Mouse (Mus musculus): ENCODE results near the gene Pip5k1c. TPM values are rescaled to one million over a fixed set of nuclear protein-coding genes. Genes with fewer than 3 reads are reported as not detected.
A peak's percentile ranks its signal among the peaks of the same experiment; 100 is the strongest.

The Pip5k1c gene
- total and polyA plus RNA-seq, 2 experiments from 2014 or later: 108 to 223 TPM

DNA sequence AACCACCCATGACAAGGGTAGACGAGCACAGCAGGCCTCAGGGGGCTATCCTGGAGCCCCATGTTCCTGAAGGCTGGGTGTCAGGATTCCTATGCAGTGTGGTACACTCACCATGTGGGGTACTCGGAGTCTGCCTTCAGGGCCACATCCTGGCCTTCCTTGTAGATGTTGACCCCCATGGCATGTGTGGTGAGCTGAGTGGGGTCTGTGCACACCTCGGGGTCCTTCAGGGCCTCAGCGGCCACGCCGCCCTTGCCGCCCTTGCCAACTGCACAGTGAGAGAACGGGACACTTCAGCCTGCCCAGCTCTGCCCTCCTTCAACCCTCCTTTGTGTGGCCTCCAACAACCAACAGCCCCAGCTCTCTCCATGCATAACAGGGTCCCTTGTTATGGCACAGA, 27.2 kb upstream of the Pip5k1c start:
- 95% methylated on average over 8 of the region's 8 CpGs for WGBS
- DNase-seq (ENCODE audit: low spot score) (no peak), ATAC-seq (no peak)
- Histone ChIP-seq H3K9me3 (ENCODE audit: low read length) (no peaks in the 10 kb centered on the region), H3K36me3 (ENCODE audit: insufficient read depth, low read length) (peaks cover 12% of the 10 kb centered on the region; the same call in 1 of the 2 replicates), H3K27ac (no peak overlapping the region), H3K9ac (replicated peaks; ENCODE audit: low read length) (peak overlapping the region; percentile 74; the same call in 1 of the 2 replicates), H3K27me3 (ENCODE audit: insufficient read depth, low read length) (no peaks in the 10 kb centered on the region), H3K4me1 (ENCODE audit: insufficient read depth, low read length) (peaks cover 14% of the 10 kb centered on the region), H3K4me3 (ENCODE audit: low read length) (no peak overlapping the region), H3K4me2 (ENCODE audit: low read depth, low read length) (peak overlapping the region; percentile 65; the same call in 1 of the 2 replicates)
- TF ChIP-seq CTCF (IDR thresholded peaks at IDR 0.05; ENCODE audit: low read depth): no peak

DNA sequence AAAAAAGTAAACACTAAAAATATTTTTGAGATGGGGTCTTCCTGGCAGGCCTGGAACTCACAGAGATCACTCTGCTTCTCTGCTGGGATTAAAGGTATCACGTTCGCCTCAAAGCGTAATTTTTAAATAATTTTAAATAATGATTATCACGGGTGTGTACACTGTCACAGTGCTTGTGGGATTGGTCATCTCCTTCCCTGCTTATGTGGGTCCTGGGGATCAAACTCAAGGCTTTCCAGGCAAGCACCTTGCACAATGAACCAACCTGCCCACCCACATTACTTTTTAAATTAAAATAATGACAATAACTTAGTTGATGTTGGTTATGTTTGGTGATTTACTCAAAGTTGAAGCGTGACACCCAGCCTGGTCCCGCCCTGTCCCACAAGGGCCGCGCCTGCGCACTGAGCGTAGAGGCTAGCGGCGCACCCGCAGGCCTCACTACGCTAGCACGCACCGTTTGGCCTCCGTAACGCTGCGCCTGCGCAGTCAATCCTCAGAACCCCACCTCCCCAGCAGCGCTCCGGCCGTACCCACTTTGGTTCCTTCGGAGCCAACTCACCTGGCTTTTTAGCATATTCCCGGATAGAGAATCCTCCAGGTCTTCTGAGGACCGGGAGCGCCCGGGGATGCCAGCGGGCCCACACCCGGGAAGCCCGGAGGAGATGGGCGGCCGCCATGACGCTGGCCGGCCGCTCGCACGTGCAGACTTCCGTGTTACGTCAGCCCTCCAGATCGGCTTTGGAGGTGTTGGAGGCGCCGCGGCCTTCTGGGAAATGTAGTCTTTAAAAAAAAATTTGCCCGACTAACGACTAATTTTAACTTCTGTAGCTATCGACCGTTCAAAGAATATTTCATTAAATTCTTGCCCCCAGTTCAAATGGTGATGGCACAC, 26.3 kb upstream of the Pip5k1c start, which contains the start of the genes Mrpl54 and Apba3:
TSS of gene Mrpl54 (minus strand) at position 724 of the 895 bp plus-strand sequence.
TSS of gene Apba3 (plus strand) at position 750 of the 895 bp plus-strand sequence.
- Histone ChIP-seq H3K4me3 (ENCODE audit: low read length) (peak within 1 kb of the TSS; percentile 73), H3K36me3 (ENCODE audit: insufficient read depth, low read length) (peaks cover 16% of the 10 kb centered on the region), H3K4me1 (ENCODE audit: insufficient read depth, low read length) (peaks cover 14% of the 10 kb centered on the region), H3K4me2 (ENCODE audit: low read depth, low read length) (peak within 1 kb of the TSS; percentile 67), H3K9ac (replicated peaks; ENCODE audit: low read length) (peak within 1 kb of the TSS; percentile 74), H3K27ac (peak within 1 kb of the TSS; percentile 88), H3K27me3 (ENCODE audit: insufficient read depth, low read length) (no peaks in the 10 kb centered on the region), H3K9me3 (ENCODE audit: low read length) (no peaks in the 10 kb centered on the region)
- ATAC-seq: peak; percentile 94
- peak; percentile 27; the same call in 1 of the 2 replicates for TF ChIP-seq CTCF (IDR thresholded peaks at IDR 0.05; ENCODE audit: low read depth)
- under 1% methylated on average over 48 of the region's 48 CpGs for WGBS
- DNase-seq (ENCODE audit: low spot score): peak; percentile 97

GRCm38 (mm10) chr10:81268056-81268455, 24.7 kb upstream of the Pip5k1c start:
- peaks cover 29% of the 10 kb centered on the region for H3K36me3 ChIP-seq (ENCODE audit: insufficient read depth, low read length)
- H3K4me2 ChIP-seq (ENCODE audit: low read depth, low read length): peak overlapping the region; percentile 67
- WGBS: 4% methylated on average over 23 of the region's 23 CpGs
- H3K9me3 ChIP-seq (ENCODE audit: low read length): no peaks in the 10 kb centered on the region
- ATAC-seq (peak; percentile 60), DNase-seq (ENCODE audit: low spot score) (peak; percentile 93)
- peak; percentile 11; the same call in 1 of the 2 replicates for TF ChIP-seq CTCF (IDR thresholded peaks at IDR 0.05; ENCODE audit: low read depth)
- H3K27me3 ChIP-seq (ENCODE audit: insufficient read depth, low read length): no peaks in the 10 kb centered on the region
- peak overlapping the region; percentile 72 for H3K4me3 ChIP-seq (ENCODE audit: low read length)
- peak overlapping the region; percentile 77 for H3K9ac ChIP-seq (replicated peaks; ENCODE audit: low read length)
- peaks cover 14% of the 10 kb centered on the region for H3K4me1 ChIP-seq (ENCODE audit: insufficient read depth, low read length)
- H3K27ac ChIP-seq: peak overlapping the region; percentile 41; the same call in 1 of the 2 replicates

GRCm38 (mm10) chr10:81268643-81269412, 23.9 kb upstream of the Pip5k1c start:
- Histone ChIP-seq H3K27ac (0 out of 2 replicates have a peak overlapping the region, but pooled peaks have one; percentile 41), H3K9ac (replicated peaks; ENCODE audit: low read length) (peak overlapping the region; percentile 77), H3K36me3 (ENCODE audit: insufficient read depth, low read length) (peaks cover 37% of the 10 kb centered on the region), H3K9me3 (ENCODE audit: low read length) (no peaks in the 10 kb centered on the region), H3K4me2 (ENCODE audit: low read depth, low read length) (peak overlapping the region; percentile 67), H3K4me1 (ENCODE audit: insufficient read depth, low read length) (peaks cover 14% of the 10 kb centered on the region), H3K4me3 (ENCODE audit: low read length) (peak overlapping the region; percentile 72), H3K27me3 (ENCODE audit: insufficient read depth, low read length) (no peaks in the 10 kb centered on the region)
- DNase-seq (ENCODE audit: low spot score) (no peak), ATAC-seq (no peak)
- no peak for TF ChIP-seq CTCF (IDR thresholded peaks at IDR 0.05; ENCODE audit: low read depth)
- WGBS: 81% methylated on average over 16 of the region's 16 CpGs

GRCm38 (mm10) chr10:81272356-81272755, 20.4 kb upstream of the Pip5k1c start:
- peaks cover 10% of the 10 kb centered on the region for H3K4me1 ChIP-seq (ENCODE audit: insufficient read depth, low read length)
- ATAC-seq (no peak), DNase-seq (ENCODE audit: low spot score) (no peak)
- 91% methylated on average over 21 of the region's 21 CpGs for WGBS
- no peak overlapping the region for H3K4me3 ChIP-seq (ENCODE audit: low read length)
- H3K27me3 ChIP-seq (ENCODE audit: insufficient read depth, low read length): no peaks in the 10 kb centered on the region
- H3K9ac ChIP-seq (replicated peaks; ENCODE audit: low read length): no peak overlapping the region
- peaks cover 26% of the 10 kb centered on the region for H3K36me3 ChIP-seq (ENCODE audit: insufficient read depth, low read length)
- no peak overlapping the region for H3K4me2 ChIP-seq (ENCODE audit: low read depth, low read length)
- H3K27ac ChIP-seq: no peak overlapping the region
- H3K9me3 ChIP-seq (ENCODE audit: low read length): no peaks in the 10 kb centered on the region
- TF ChIP-seq CTCF (IDR thresholded peaks at IDR 0.05; ENCODE audit: low read depth): no peak

GRCm38 (mm10) chr10:81273842-81274241, 18.9 kb upstream of the Pip5k1c start:
- Histone ChIP-seq H3K4me2 (ENCODE audit: low read depth, low read length) (no peak overlapping the region), H3K4me3 (ENCODE audit: low read length) (no peak overlapping the region), H3K27me3 (ENCODE audit: insufficient read depth, low read length) (no peaks in the 10 kb centered on the region), H3K9ac (replicated peaks; ENCODE audit: low read length) (no peak overlapping the region), H3K27ac (no peak overlapping the region), H3K4me1 (ENCODE audit: insufficient read depth, low read length) (peaks cover 4% of the 10 kb centered on the region), H3K36me3 (ENCODE audit: insufficient read depth, low read length) (peaks cover 26% of the 10 kb centered on the region), H3K9me3 (ENCODE audit: low read length) (no peaks in the 10 kb centered on the region)
- DNase-seq (ENCODE audit: low spot score) (no peak), ATAC-seq (no peak)
- WGBS: 95% methylated on average over 19 of the region's 19 CpGs
- TF ChIP-seq CTCF (IDR thresholded peaks at IDR 0.05; ENCODE audit: low read depth): no peak
